Mouse (Mus musculus): ENCODE measurements around the gene Sik1.

DNA sequence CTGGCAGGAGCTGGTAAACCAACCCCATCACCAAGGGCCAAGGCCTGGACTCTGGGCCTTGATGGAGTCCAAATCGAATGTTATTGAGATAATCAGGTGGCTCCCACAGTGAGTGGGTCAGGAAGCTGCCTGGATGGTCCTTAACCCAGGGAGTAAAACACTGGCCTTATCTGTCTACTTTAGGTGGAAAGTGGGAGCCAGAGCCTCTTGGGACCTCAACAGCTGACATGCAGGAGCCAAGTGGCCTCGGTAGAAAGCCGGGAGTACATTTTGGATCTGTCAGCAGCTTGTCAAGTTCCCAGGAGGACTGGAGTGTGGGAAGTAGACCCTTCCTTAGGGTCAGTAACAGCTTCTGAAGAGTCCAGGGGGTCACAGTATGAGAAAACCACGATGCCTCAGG lies 59.7 kb downstream of the Sik1 start:
- no peak for TF ChIP-seq CTCF (IDR thresholded peaks at IDR 0.05; ENCODE audit: borderline replicate concordance, control insufficient read depth, extremely low read depth, insufficient read depth, low read length, poor library complexity)
- no peak for TF ChIP-seq POLR2A (IDR thresholded peaks at IDR 0.05; ENCODE audit: control insufficient read depth, extremely low read depth, insufficient read depth, low read length, poor library complexity)

All from thymus, adult 2 months (tissue).